Mouse (Mus musculus): ENCODE data around the gene Gen1. TPM values are rescaled to one million over a fixed set of nuclear protein-coding genes. Genes with fewer than 3 reads are reported as not detected.

Gen1 gene
- total RNA-seq (2021) = 1 to 10 TPM; 1.8 to 1.9 TPM

GRCm38 (mm10) chr12:11265382-11266281, at the start of gene Gen1, which contains the start of gene Smc6:
Gen1 (minus strand) TSS chr12:11265801.
Smc6 (plus strand) TSS chr12:11265886.
- intact Hi-C loops (cut with DNase I) = loop anchor here (5.0 kb wide), 1 partner anchor 68 kb away; no protein-coding TSS in a partner anchor
- DNase-seq (ENCODE audit: low spot score in 2 of 2) = peak; percentile 91

DNA sequence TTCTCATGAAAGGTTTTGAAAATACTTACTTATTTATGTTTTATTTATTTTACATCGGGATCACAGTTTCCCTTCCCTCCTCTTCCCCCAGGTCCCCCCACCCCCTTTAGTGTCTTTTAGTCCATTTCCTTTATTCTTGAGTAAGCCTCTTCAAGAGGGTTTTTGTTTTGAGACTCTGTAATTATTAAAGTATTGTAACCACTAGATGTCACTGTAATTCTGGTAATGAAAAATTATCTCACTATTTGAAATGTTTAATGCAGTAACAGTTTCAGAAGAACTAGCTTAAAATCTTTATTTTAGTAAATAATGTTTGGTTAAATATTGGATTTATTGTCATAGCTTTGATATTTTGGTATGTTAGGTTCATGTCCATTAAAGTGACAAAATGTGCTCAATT, 48.2 kb upstream of the Gen1 start:
- DNase-seq (ENCODE audit: low spot score in 2 of 2) = no peak
- intact Hi-C loops (cut with DNase I) = loop anchor here (2.0 to 10.0 kb wide), 2 partner anchors 835 to 1011 kb away; no protein-coding TSS in a partner anchor

DNA sequence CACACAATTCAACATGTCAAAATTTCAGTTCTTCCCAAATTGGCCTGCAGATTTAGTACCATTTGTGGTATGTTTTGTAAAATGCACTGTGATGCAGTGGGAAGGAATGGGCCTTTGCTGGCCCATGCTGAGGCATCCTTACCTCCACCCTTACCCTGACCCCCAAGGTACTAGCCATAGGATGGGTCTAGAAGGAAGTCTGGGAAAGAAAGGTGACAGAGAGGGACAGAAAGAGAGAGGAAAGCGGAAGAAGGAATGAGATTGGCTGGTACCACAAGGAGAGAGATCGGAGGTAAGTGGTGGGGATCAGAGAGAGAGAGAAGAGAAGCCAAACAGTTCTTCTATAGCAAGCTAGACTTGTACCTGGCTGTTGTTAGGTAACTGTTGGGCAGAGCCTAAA, 45.5 kb upstream of the Gen1 start:
- intact Hi-C loops (cut with DNase I) = loop anchor here (10.0 kb wide), 1 partner anchor 1014 kb away; no protein-coding TSS in a partner anchor
- DNase-seq (ENCODE audit: low spot score in 2 of 2) = no peak

DNA sequence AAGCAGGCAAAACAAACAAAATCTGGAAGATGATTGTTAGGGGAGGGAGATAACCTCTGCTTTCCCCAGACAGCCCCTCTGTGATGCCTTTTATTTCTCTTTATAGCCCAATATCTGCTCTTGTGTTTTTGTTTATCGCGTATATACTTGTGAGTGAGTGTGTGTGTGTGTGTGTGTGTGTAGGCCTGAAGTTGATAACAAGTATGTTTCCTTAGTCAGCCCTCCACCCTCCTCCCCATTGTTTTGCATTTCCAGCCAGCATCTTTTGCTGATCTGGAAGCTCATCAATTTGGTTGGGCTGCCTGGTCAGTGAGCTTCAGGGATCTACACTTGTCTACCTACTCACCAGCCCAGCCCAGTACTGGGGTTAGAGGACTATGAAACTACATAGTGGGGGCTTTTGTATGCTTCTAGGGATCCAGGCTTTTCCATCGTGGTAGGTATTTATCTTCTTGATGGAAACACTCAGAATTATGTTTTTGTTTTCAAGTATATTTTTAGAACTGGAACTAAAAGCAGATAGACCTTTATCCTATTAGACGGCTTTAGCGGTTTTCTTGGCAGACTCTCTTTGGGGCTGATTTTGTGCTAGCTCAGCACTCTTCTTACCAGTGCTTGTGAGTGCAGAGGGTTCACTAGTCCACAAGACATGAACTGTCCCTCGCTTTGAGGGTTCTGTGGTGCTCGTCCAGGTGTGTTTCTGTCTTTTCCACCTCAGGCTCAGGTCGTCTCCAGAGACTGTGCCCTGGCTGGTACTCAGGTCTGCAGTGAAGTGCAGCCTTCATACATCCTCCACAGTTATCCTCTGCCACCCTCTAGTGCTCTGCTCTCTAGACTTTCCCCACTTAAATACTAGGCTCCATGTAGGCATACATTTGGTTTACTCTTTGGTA, 41.4 kb upstream of the Gen1 start:
- intact Hi-C loops (cut with DNase I) = no loop called here
- no peak for DNase-seq (ENCODE audit: low spot score in 2 of 2)

DNA sequence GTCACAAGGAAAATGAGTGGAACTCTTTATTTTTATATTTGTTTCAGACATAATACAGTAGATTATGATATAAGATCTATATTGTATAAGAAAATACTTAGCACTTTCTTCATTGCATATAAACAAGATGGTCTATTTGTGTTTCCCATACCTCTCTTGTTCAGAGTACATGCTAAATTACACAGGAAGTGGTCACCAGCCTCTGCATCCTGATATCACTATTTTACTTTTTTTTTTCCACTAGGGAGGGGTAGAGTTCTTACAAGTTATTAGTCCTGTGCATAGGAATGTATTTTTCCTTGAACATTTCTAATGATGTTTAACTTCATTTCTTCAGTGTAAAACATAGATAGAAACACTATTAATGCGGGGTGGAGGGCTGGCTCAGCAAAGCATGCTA, 35.3 kb upstream of the Gen1 start:
- DNase-seq (ENCODE audit: low spot score in 2 of 2) = no peak

DNA sequence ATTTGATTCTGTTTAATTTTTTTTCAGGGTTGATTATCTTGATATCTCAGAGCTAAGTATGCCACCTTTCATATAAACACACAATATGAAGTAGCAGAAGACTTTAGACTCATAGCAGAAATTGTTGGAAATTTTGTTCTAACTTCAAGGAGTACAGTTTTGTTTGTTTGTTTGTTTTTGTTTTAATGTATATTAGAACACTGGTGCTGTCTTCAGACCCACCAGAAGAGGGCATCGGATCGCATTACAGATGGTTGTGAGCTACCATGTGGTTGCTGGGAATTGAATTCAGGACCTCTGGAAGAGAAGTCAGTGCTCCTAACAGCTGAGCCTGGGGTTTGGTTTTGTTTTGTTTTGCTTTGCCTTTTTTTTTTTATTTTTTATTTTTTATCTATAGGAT, 20.8 kb upstream of the Gen1 start:
- intact Hi-C loops (cut with DNase I) = no loop called here

More for the DNA sequence above, 35.3 kb upstream of the Gen1 start:
- intact Hi-C loops (cut with DNase I) = no loop called here

GRCm38 (mm10) chr12:11281584-11281983, 16.0 kb upstream of the Gen1 start:
- no peak for DNase-seq (ENCODE audit: low spot score in 2 of 2)
- intact Hi-C loops (cut with DNase I) = no loop called here

More for the DNA sequence above, 20.8 kb upstream of the Gen1 start:
- no peak for DNase-seq (ENCODE audit: low spot score in 2 of 2)

- intact Hi-C loops (cut with DNase I) = no loop called here
- DNase-seq (ENCODE audit: low spot score in 2 of 2) = no peak
These were observed 14.3 kb upstream of the Gen1 start for GRCm38 (mm10) chr12:11279886-11280285.

GRCm38 (mm10) chr12:11277207-11277606, 11.6 kb upstream of the Gen1 start:
- intact Hi-C loops (cut with DNase I) = no loop called here
- no peak for DNase-seq (ENCODE audit: low spot score in 2 of 2)

DNA sequence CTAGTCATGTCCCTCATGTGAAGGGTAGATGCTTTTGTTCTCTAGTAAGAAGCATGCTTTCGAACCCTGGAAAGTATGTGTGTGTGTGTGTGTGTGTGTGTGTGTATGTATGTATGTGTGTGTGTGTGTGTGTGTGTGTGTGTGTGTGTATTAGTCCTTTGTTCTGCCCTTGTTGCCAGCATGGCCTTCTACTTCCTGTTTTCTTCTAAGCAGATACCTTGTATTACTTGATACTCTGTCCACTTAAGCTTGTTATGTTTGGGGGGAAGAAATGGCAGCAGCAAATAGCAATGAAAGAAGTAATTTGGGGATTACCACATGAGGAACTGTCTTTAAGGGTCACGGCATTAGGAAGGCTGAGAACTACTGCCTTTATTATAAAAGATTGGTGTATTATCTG, 11.0 kb upstream of the Gen1 start:
- DNase-seq (ENCODE audit: low spot score in 2 of 2) = no peak

GRCm38 (mm10) chr12:11273185-11273584, 7.6 kb upstream of the Gen1 start:
- intact Hi-C loops (cut with DNase I) = no loop called here
- no peak for DNase-seq (ENCODE audit: low spot score in 2 of 2)

More for the DNA sequence above, 11.0 kb upstream of the Gen1 start:
- intact Hi-C loops (cut with DNase I) = no loop called here

GRCm38 (mm10) chr12:11272568-11272967, 7.0 kb upstream of the Gen1 start:
- intact Hi-C loops (cut with DNase I) = no loop called here
- DNase-seq (ENCODE audit: low spot score in 2 of 2) = no peak

DNA sequence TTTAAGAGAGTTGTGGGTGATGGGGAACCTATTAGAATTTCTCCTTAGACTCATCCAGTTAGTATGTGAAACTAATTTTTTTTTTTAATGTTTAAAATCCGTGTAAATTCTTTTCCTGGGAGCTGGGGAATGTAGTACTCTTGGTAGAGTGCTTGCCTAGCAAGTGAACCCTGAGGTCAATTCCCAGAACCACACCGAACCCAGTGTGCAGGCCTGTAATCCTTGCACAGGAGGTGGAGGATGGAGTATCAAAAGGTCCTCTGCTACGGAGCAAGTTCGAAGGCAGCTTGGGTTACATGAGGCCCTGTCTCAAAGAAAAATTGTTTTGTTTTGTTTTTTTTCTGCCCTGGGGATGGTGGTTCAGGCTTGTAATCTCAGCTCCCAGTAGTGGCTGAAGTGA, 1.4 kb upstream of the Gen1 start:
- intact Hi-C loops (cut with DNase I) = loop anchor here (5.0 kb wide), 1 partner anchor 70 kb away; no protein-coding TSS in a partner anchor

GRCm38 (mm10) chr12:11266282-11266985, 833 bp upstream of the Gen1 start:
- intact Hi-C loops (cut with DNase I) = loop anchor here (5.0 kb wide), 1 partner anchor 69 kb away; no protein-coding TSS in a partner anchor
- DNase-seq (ENCODE audit: low spot score in 2 of 2) = no peak

More for the DNA sequence above, 1.4 kb upstream of the Gen1 start:
- DNase-seq (ENCODE audit: low spot score in 2 of 2) = no peak

GRCm38 (mm10) chr12:11264895-11265294, 706 bp downstream of the Gen1 start:
- intact Hi-C loops (cut with DNase I) = loop anchor here (5.0 kb wide), 1 partner anchor 68 kb away; no protein-coding TSS in a partner anchor
- no peak for DNase-seq (ENCODE audit: low spot score in 2 of 2)

DNA sequence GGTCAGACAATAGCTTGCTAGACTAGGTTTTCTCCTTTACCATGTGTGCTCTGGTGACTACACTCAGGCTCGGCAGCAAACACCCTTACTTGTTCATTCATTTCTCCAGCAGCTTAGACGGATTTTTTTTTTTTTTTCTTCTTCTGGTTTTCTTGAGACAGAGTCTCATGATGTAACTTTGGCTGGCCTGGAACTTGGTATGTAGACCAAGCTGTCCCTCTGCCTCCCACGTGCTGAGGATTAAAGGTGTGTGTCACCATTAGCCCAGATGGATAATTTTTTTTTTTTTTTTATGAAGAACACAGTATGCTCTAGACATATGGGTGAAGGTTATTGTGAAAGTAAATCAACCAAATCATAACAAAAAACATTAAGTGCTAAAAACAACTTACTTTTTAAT, 15.3 kb downstream of the Gen1 start:
- intact Hi-C loops (cut with DNase I) = no loop called here
- no peak for DNase-seq (ENCODE audit: low spot score in 2 of 2)

GRCm38 (mm10) chr12:11247460-11247859, 18.1 kb downstream of the Gen1 start:
- no peak for DNase-seq (ENCODE audit: low spot score in 2 of 2)
- intact Hi-C loops (cut with DNase I) = no loop called here

GRCm38 (mm10) chr12:11235996-11236395, 29.6 kb downstream of the Gen1 start:
- no peak for DNase-seq (ENCODE audit: low spot score in 2 of 2)
- intact Hi-C loops (cut with DNase I) = no loop called here

DNA sequence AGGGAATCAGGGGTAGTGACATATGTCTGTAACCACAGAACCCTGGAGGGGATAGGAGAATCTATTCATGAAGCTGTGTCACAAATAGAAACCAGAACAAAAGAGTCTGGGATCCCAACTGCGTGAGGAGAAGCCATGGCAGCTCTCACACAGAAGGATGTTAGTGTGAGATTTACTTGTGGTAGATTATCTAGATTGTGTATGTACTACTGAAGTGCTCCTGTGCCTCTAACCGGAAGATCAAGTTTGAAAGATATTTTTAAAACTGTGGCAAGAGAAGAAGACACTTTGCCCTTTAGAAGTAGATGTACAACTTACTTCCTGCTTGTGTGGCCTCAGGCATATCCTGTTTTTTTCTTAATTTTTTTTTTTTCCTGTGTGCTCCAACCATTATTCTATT, 35.3 kb downstream of the Gen1 start:
- intact Hi-C loops (cut with DNase I) = no loop called here
- DNase-seq (ENCODE audit: low spot score in 2 of 2) = no peak

All from left cerebral cortex, postnatal 36 days (tissue).